In genomic region chr16:22941825-22942476, GRCm38 (mm10) we compare ENCODE assay signal across 17 mouse cellular contexts. TPM values are rescaled to one million over a fixed set of nuclear protein-coding genes. Genes with fewer than 3 reads are reported as not detected.
A peak's percentile ranks its signal among the peaks of the same experiment; 100 is the strongest.
DNase-seq lines count a peak whose midpoint lies in the region; ATAC-seq and TF ChIP-seq lines count a peak whose summit lies in the region.
"Not testable (repeated sequence)": the region's sequence is repeated elsewhere in the genome, so short reads cannot be mapped to it uniquely, and the experiment has no call there.
"Had no signal": no experiment of that assay in that cellular context is flagged by ENCODE, and none has a peak within 500 bp of the region (broad histone marks: within the 10 kb centered on the region; RNA-seq: fewer than 3 reads in every experiment).

No protein-coding gene starts in this region.

- H3K27me3 ChIP-seq in ES-Bruce4 (ENCODE audit: control insufficient read depth, insufficient read depth, low read length, poor library complexity, severe bottlenecking); intestine, postnatal 0 days (replicated peaks; ENCODE audit: control insufficient read depth, insufficient read depth, low read length): not testable (repeated sequence)

- H3K9ac ChIP-seq in ES-Bruce4 (ENCODE audit: low read depth, poor library complexity, severe bottlenecking); ES-E14 (ENCODE audit: insufficient read depth, low read depth, low read length, poor library complexity, severe bottlenecking); intestine, postnatal 0 days (ENCODE audit: low read depth, low read length): not testable (repeated sequence)

- in situ Hi-C loops in ES-E14 (cut with MboI; ENCODE audit: low sequenced_read_pairs in 2 of 2, unreplicated experiment in 2 of 2) = not testable (repeated sequence)

- not testable (repeated sequence) for H3K4me2 ChIP-seq in intestine, postnatal 0 days (replicated peaks; ENCODE audit: low read depth)

- not testable (repeated sequence) for H3K36me3 ChIP-seq in ES-Bruce4 (ENCODE audit: control insufficient read depth, insufficient read depth, low read length, poor library complexity, severe bottlenecking); ES-E14 (ENCODE audit: control insufficient read depth, insufficient read depth, low read length, poor library complexity, severe bottlenecking); intestine, postnatal 0 days (ENCODE audit: control insufficient read depth, insufficient read depth)

- ATAC-seq in intestine, postnatal 0 days = peak; percentile 64; the same call in 1 of the 2 replicates

- not testable (repeated sequence) for H3K4me3 ChIP-seq in ES-Bruce4 (ENCODE audit: low read depth, low read length); ES-E14 (ENCODE audit: insufficient read depth in 1 of 2, low read depth in 1 of 2, low read length in 2 of 2, poor library complexity in 1 of 2, severe bottlenecking in 1 of 2); intestine, postnatal 0 days (ENCODE audit: low read depth, low read length)

- H3K27ac ChIP-seq in ES-Bruce4 (ENCODE audit: insufficient read depth, low read length) = peak overlapping the region; percentile 51; the same call in 1 of the 2 replicates
- peak overlapping the region; percentile 87 for H3K27ac ChIP-seq in ES-E14 (ENCODE audit: insufficient read depth, low read depth, low read length, poor library complexity, severe bottlenecking)
- H3K27ac ChIP-seq in intestine, postnatal 0 days (ENCODE audit: low read depth, low read length) = not testable (repeated sequence)

- H3K4me1 ChIP-seq in ES-Bruce4 (ENCODE audit: control insufficient read depth, insufficient read depth, low read length); ES-E14 (ENCODE audit: control insufficient read depth in 2 of 2, insufficient read depth in 2 of 2, low read length in 2 of 2, poor library complexity in 1 of 2); intestine, postnatal 0 days (replicated peaks; ENCODE audit: control insufficient read depth, insufficient read depth, low read length): not testable (repeated sequence)

- not testable (repeated sequence) for TF ChIP-seq POLR2A in ES-Bruce4 (IDR thresholded peaks at IDR 0.05; ENCODE audit: insufficient read depth, low read length)

- peaks cover 42% of the 10 kb centered on the region for H3K9me3 ChIP-seq in ES-Bruce4 (replicated peaks; ENCODE audit: control insufficient read depth, insufficient read depth, low read length, poor library complexity, severe bottlenecking)
- not testable (repeated sequence) for H3K9me3 ChIP-seq in ES-E14 (ENCODE audit: control insufficient read depth, insufficient read depth, low read depth, low read length); intestine, postnatal 0 days (ENCODE audit: control insufficient read depth)

- not testable (repeated sequence) for TF ChIP-seq EP300 in ES-Bruce4 (IDR thresholded peaks at IDR 0.05; ENCODE audit: insufficient read depth, low read depth, low read length)

- DNase-seq in ES-E14 (ENCODE audit: low read depth, low spot score) = not testable (repeated sequence)
- DNase-seq in ZHBTc4 (ENCODE audit: low read depth, low spot score) = peak; percentile 80
- DNase-seq in yolk sac, embryonic 10.5 days (ENCODE audit: low spot score) = peak; percentile 40

- TF ChIP-seq CTCF in ES-Bruce4 (IDR thresholded peaks at IDR 0.05; ENCODE audit: low read depth, low read length); intestine, postnatal 0 days (IDR thresholded peaks at IDR 0.05; ENCODE audit: low read depth): not testable (repeated sequence)

RNA-seq across cellular contexts. Expression of gene Hrg, which starts 8.9 kb away (rescaled TPM):
- not detected in 2 replicates for polyA plus RNA-seq in ES-Bruce4 (2011; ENCODE audit: insufficient read depth, insufficient read length, low read depth, missing spikeins)
- total RNA-seq in ES-E14 (2012; rRNA removed) = not detected in 2 replicates
- not detected in 2 replicates for polyA plus RNA-seq in intestine, postnatal 0 days (2015; fragmentation: Nextera tagmentation; extraction: Ambion mirVana)
- total RNA-seq: CH12.LX; common myeloid progenitor, adult 5-6 weeks; MEL had no signal
- polyA plus RNA-seq: CD4-positive, CD25-positive, alpha-beta regulatory T cell, adult 4 months; embryonic facial prominence, embryonic 11.5 days; embryonic facial prominence, embryonic 13.5 days; erythroblast, embryonic 14.5 days; forebrain, embryonic 10.5 days; forebrain, embryonic 12.5 days; forebrain, embryonic 14.5 days; forebrain, embryonic 16.5 days; frontal cortex, adult 2 months had no signal

RNA-seq across cellular contexts. Expression of gene Fetub, which starts 23.8 kb away (rescaled TPM):
- 2.2 TPM in 2 replicates for polyA plus RNA-seq in ES-Bruce4 (2011; ENCODE audit: insufficient read depth, insufficient read length, low read depth, missing spikeins)
- total RNA-seq in ES-E14 (2012; rRNA removed) = 3.7 and 4.7 TPM in 2 replicates
- polyA plus RNA-seq in intestine, postnatal 0 days (2015; fragmentation: Nextera tagmentation; extraction: Ambion mirVana) = not detected in 2 replicates
- total RNA-seq: common myeloid progenitor, adult 5-6 weeks; MEL had no signal
- polyA plus RNA-seq: CD4-positive, CD25-positive, alpha-beta regulatory T cell, adult 4 months; erythroblast, embryonic 14.5 days; forebrain, embryonic 10.5 days; forebrain, embryonic 12.5 days; forebrain, embryonic 14.5 days; forebrain, embryonic 16.5 days had no signal

RNA-seq across cellular contexts. Expression of gene Ahsg, which starts 50.9 kb away (rescaled TPM):
- polyA plus RNA-seq in ES-Bruce4 (2011; ENCODE audit: insufficient read depth, insufficient read length, low read depth, missing spikeins) = 0.81 TPM in 1 of 2 replicates, not detected in the other
- total RNA-seq in ES-E14 (2012; rRNA removed) = 1.1 and 1.8 TPM in 2 replicates
- polyA plus RNA-seq in intestine, postnatal 0 days (2015; fragmentation: Nextera tagmentation; extraction: Ambion mirVana) = 0.55 and 1.6 TPM in 2 replicates
- total RNA-seq: CH12.LX; common myeloid progenitor, adult 5-6 weeks; MEL had no signal
- polyA plus RNA-seq: CD4-positive, CD25-positive, alpha-beta regulatory T cell, adult 4 months; embryonic facial prominence, embryonic 11.5 days; embryonic facial prominence, embryonic 13.5 days; forebrain, embryonic 10.5 days; forebrain, embryonic 12.5 days; forebrain, embryonic 14.5 days had no signal
